Mouse (Mus musculus): Measurements from ENCODE around the gene Vwde. TPM values are rescaled to one million over a fixed set of nuclear protein-coding genes. Genes with fewer than 3 reads are reported as not detected.

The Vwde gene
- 0.10 TPM in 1 of 2 replicates, not detected in the other for polyA plus RNA-seq (2015; fragmentation: Nextera tagmentation; extraction: Ambion mirVana)

DNA sequence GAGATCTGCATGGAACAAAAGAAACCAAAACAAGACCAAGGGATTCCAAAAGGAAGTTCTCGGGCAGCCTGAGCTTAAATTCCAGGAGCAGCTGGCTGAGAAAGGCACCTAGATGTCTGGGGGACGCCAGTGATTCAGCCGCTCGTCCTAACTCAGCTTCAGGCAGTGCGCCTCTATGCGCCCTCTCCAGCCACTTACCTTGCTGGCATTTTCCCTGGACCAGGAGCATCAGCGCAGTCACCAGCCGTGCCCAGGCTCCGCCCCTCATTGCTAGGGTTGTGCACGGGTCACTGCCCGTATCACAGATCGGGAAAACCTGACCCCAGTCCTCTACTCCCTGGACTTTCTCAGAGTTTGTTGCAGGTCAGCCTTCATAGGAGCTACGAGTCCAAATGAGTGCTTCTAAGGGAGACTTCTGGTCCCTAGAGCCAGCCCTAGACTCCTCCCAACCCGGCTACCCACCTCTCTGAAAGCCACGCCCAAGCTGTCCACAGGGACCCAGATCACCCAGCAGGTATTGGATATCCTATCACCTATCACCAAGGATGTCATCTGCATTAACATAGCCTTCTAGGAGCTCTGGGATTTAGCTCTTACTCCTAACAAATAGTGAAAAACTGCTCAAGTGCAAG is at the start of gene Vwde:
Vwde (minus strand) TSS at position 370 of the 632 bp plus-strand sequence.
- Histone ChIP-seq H3K9me3 (no peaks in the 10 kb centered on the region), H3K27me3 (no peaks in the 10 kb centered on the region), H3K36me3 (no peaks in the 10 kb centered on the region), H3K27ac (no peak within 1 kb of the TSS), H3K4me2 (replicated peaks) (peak within 1 kb of the TSS; percentile 50), H3K4me3 (replicated peaks) (peak within 1 kb of the TSS; percentile 17; the same call in 1 of the 2 replicates), H3K9ac (replicated peaks) (no peak within 1 kb of the TSS; the same call in 1 of the 2 replicates), H3K4me1 (replicated peaks) (peaks cover 5% of the 10 kb centered on the region; the same call in 1 of the 2 replicates)
- WGBS, result 31% methylated on average over 15 of the region's 15 CpGs
- ATAC-seq, result peak; percentile 58; the same call in 1 of the 2 replicates

DNA sequence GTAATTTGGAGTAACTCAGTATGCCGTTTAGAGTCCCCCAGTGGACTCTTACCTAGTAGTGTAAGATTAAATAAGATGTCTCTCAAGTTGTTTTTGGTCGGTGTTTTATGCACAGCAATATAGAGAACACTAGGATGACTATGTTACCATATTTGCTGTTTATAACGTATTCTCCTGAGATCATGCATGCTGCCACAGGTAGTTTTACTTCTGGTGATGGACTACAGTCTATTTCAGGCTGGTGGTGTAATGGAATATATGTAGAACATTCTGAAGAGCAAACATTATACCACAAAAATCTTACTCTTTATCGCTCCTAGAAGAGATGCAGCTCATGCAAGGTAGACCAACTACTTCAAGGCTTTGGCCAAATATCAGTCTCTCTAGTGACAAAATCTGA is 30.6 kb upstream of the Vwde start:
- WGBS, result 94% methylated on average over 4 of the region's 4 CpGs
- Histone ChIP-seq H3K9me3 (no peaks in the 10 kb centered on the region), H3K4me3 (replicated peaks) (no peak overlapping the region), H3K9ac (replicated peaks) (no peak overlapping the region), H3K4me1 (replicated peaks) (no peaks in the 10 kb centered on the region), H3K27ac (no peak overlapping the region), H3K27me3 (no peaks in the 10 kb centered on the region), H3K4me2 (replicated peaks) (no peak overlapping the region), H3K36me3 (no peaks in the 10 kb centered on the region)
- no peak for ATAC-seq

DNA sequence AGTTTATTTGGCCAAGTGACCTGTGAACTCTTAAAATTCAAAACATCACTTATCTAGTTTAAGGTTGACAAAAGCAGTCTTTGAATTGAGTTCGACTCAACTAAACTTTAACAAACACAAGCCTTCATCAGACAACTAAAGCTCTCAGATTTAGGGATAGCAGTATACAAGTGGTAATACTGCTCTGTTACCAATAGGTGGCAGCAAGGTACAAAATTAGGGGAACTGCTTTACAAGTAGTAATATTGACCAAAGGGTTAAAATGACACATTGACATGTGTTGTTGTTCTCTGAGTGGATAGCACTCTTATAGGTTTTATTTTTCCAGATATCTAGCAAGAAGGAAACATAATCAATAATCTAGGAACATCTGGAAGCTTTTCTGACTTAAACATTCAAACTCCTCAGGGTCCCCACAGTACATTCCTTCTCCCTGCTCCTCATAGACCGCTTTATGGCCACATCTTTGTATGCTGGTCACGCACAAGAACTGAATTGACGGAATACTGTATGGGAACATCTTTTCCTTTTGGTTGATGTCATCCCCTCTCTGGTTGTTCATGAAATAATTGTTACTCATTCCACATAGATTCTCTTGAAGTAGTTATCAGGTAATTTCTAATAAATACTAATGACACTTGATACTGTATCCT is 23.7 kb upstream of the Vwde start:
- 0 out of 2 replicates have a peak, but pooled peaks have one; percentile 30 for ATAC-seq

DNA sequence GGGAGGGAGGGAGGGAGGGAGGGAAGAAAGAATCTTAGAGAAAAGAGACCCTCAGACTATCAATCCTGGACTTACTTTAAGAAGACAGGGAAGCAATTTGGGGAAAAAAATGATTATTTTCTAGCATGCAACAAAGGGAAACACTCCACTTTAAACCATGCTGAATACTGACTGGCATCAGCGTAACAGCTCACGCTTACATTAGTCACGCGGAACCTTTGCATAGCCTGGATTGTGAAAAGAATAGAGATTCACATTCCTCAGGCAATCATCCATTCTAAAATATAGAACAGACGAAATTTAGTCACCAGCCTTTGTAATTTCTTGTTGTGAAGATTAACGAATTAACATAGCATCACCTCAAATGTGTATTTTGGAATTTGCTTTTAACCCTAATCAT is 18.6 kb downstream of the Vwde start:
- Histone ChIP-seq H3K9me3 (no peaks in the 10 kb centered on the region), H3K4me2 (replicated peaks) (no peak overlapping the region), H3K4me3 (replicated peaks) (no peak overlapping the region), H3K27me3 (no peaks in the 10 kb centered on the region), H3K36me3 (no peaks in the 10 kb centered on the region), H3K4me1 (replicated peaks) (no peaks in the 10 kb centered on the region), H3K9ac (replicated peaks) (no peak overlapping the region), H3K27ac (no peak overlapping the region)
- ATAC-seq, result no peak
- 44% methylated on average over 6 of the region's 6 CpGs for WGBS

More for the DNA sequence above, 23.7 kb upstream of the Vwde start:
- no peak overlapping the region for H3K4me3 ChIP-seq (replicated peaks)
- no peak overlapping the region for H3K27ac ChIP-seq
- no peak overlapping the region for H3K9ac ChIP-seq (replicated peaks)
- WGBS, result 73% methylated on average over 4 of the region's 4 CpGs
- no peaks in the 10 kb centered on the region for H3K27me3 ChIP-seq
- H3K9me3 ChIP-seq, result no peaks in the 10 kb centered on the region
- H3K4me2 ChIP-seq (replicated peaks), result no peak overlapping the region
- no peaks in the 10 kb centered on the region for H3K36me3 ChIP-seq
- no peaks in the 10 kb centered on the region for H3K4me1 ChIP-seq (replicated peaks)

DNA sequence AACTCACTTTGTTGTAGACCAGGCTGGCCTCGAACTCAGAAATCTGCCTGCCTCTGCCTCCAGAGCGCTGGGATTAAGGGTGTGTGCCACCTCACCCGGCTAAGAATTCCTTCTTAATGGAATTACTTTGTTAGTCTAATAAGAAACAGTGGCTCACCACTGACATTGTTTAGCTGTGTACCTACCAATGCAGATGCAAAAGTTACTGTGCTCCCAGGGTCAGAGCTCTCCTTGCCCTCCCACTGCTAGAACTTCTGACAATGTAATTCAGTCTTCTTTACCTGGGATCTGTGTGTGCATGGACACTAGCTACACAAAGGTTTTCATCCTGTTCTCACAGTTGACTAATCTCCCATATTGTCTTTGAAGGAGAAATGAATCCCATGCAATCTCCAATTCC is 27.3 kb downstream of the Vwde start:
- H3K27me3 ChIP-seq, result no peaks in the 10 kb centered on the region
- no peak overlapping the region for H3K9ac ChIP-seq (replicated peaks)
- no peaks in the 10 kb centered on the region for H3K9me3 ChIP-seq
- WGBS, result 95% methylated on average over 3 of the region's 3 CpGs
- H3K4me1 ChIP-seq (replicated peaks), result no peaks in the 10 kb centered on the region
- no peak overlapping the region for H3K4me3 ChIP-seq (replicated peaks)
- H3K36me3 ChIP-seq, result no peaks in the 10 kb centered on the region
- no peak overlapping the region for H3K4me2 ChIP-seq (replicated peaks)
- H3K27ac ChIP-seq, result no peak overlapping the region
- ATAC-seq, result no peak

DNA sequence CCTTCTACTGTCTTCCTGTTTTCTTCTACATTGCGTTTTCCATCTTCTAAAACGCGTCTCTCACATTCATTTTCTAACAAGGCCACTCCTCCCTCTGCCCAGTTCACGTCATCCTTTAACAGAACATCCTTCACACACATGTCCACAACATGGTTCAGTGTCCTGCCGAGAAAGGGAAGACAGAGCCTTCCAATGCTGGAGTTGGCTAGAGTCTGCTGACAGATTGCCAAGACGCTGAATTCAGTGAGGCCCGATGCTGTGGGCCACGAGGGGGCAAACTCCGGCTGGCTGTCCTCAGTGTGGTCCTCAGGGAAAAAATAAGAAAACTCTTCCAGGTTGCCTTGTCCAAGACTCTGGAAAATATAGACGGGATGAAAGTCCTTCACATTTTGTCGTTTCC is 37.9 kb downstream of the Vwde start:
- Histone ChIP-seq H3K27me3 (no peaks in the 10 kb centered on the region), H3K4me3 (replicated peaks) (no peak overlapping the region), H3K4me2 (replicated peaks) (no peak overlapping the region), H3K9me3 (no peaks in the 10 kb centered on the region), H3K4me1 (replicated peaks) (no peaks in the 10 kb centered on the region), H3K27ac (no peak overlapping the region), H3K36me3 (no peaks in the 10 kb centered on the region), H3K9ac (replicated peaks) (no peak overlapping the region)
- 93% methylated on average over 11 of the region's 11 CpGs for WGBS
- ATAC-seq, result no peak

DNA sequence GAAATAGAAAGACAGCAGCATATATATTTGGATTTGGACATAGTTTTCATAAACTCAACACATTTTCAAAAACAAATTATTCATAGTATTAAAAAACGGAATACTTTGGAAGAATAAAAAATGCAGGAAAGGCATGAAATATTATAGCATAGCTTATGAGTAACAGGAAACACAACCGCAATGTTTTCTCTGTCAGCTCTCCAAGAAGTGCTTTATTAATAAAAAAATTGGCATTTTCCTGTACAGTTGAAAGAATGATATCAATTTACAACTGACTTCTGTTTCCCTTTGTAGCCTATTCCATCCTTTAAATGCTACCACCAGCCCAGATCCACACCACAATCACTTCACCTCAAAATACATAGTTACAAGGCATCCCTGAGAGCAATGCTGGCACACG is 44.7 kb downstream of the Vwde start:
- no peak overlapping the region for H3K27ac ChIP-seq
- H3K4me1 ChIP-seq (replicated peaks), result no peaks in the 10 kb centered on the region
- no peak overlapping the region for H3K4me3 ChIP-seq (replicated peaks)
- no peaks in the 10 kb centered on the region for H3K27me3 ChIP-seq
- H3K9ac ChIP-seq (replicated peaks), result no peak overlapping the region
- no peak for ATAC-seq
- WGBS, result 94% methylated on average over 3 of the region's 3 CpGs
- no peak overlapping the region for H3K4me2 ChIP-seq (replicated peaks)
- H3K9me3 ChIP-seq, result no peaks in the 10 kb centered on the region
- no peaks in the 10 kb centered on the region for H3K36me3 ChIP-seq

DNA sequence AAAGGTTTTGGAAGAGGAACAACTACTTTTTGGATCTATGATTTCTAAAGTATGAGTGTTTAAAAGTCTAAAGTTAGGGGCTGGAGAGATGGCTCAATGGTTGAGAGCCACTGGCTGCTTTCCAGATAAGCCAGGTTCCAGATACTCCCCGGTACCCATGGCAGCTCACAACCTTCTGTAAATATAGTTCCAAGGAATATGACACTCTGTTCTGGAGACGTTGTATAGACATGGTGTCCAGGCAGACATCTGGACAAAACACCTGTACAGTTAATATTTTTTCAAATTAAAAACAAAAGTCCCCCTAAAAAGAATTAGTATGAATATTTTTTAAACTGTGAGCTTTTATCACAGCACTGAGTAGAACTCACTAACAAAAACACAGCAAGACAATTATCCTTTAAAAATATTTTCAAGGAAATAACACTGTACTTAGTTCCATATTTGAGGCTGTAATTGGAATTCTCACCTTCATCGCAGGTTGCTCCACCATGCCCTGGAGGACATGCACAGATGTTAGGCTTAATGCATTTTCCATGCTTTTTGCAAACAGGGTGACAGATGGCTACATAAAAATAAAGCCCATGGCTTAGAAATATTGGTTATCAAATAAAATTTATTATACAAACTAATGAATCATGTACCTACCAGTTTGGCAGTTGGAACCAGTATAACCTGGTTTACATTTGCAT is 55.2 kb downstream of the Vwde start:
- Histone ChIP-seq H3K9me3 (no peaks in the 10 kb centered on the region), H3K4me1 (replicated peaks) (no peaks in the 10 kb centered on the region), H3K9ac (replicated peaks) (no peak overlapping the region), H3K4me2 (replicated peaks) (no peak overlapping the region), H3K27me3 (no peaks in the 10 kb centered on the region), H3K27ac (no peak overlapping the region), H3K4me3 (replicated peaks) (no peak overlapping the region), H3K36me3 (no peaks in the 10 kb centered on the region)
- 81% methylated on average over 3 of the region's 3 CpGs for WGBS
- ATAC-seq, result no peak

DNA sequence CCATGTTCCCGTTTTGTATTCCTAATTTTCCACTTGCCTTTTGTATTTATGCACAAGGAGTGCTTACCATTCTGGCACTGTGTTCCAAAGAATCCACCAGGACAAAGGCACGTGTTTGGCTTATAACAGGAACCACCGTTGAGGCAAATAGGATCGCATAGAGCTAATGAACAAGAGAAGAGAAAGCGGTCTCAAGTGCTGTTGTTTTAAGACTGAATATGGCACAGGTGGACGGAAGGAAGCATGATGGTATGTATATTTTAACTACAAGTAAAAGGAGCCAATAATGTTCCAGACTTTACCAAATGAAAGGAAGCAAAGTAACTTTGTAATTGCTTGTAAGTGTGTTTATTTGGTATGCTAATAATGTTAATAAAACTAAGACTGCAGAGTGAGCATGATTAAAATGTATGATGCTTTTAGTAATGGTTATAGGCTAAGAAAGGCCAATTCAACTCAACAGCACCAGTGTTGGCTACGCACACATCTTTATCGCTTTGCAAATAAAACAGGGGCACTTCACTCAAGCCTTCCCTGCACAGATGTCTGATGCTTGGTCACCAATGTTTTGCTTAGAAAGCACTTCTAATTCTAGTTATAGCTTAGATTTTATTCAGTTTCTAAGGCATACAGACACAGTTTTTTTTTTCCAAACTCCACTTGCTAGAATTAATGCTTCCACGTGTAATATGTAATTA is 58.4 kb downstream of the Vwde start:
- Histone ChIP-seq H3K27ac (no peak overlapping the region), H3K4me2 (replicated peaks) (no peak overlapping the region), H3K9ac (replicated peaks) (no peak overlapping the region), H3K4me3 (replicated peaks) (no peak overlapping the region), H3K4me1 (replicated peaks) (no peaks in the 10 kb centered on the region), H3K9me3 (no peaks in the 10 kb centered on the region), H3K36me3 (no peaks in the 10 kb centered on the region), H3K27me3 (no peaks in the 10 kb centered on the region)
- WGBS, result 61% methylated on average over 9 of the region's 9 CpGs
- ATAC-seq, result no peak

DNA sequence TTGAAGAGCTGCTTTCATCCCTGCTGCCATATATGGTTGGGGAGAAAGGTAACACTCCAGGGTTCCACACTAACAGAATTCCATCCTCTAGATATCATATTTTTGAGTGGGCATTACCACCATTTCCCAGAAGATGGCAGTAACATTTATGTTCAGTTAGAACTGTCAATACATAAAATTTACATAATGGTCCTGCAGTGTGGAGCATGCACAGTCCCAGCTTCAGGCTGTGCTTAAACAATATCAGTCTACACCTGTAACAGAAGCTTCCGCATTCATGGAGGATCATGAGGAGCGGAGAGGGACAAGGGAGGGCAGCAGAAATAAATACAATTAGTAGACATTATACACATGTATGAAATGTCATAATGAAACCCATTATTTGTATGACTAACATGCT is 65.3 kb downstream of the Vwde start:
- peak; percentile 83 for ATAC-seq

DNA sequence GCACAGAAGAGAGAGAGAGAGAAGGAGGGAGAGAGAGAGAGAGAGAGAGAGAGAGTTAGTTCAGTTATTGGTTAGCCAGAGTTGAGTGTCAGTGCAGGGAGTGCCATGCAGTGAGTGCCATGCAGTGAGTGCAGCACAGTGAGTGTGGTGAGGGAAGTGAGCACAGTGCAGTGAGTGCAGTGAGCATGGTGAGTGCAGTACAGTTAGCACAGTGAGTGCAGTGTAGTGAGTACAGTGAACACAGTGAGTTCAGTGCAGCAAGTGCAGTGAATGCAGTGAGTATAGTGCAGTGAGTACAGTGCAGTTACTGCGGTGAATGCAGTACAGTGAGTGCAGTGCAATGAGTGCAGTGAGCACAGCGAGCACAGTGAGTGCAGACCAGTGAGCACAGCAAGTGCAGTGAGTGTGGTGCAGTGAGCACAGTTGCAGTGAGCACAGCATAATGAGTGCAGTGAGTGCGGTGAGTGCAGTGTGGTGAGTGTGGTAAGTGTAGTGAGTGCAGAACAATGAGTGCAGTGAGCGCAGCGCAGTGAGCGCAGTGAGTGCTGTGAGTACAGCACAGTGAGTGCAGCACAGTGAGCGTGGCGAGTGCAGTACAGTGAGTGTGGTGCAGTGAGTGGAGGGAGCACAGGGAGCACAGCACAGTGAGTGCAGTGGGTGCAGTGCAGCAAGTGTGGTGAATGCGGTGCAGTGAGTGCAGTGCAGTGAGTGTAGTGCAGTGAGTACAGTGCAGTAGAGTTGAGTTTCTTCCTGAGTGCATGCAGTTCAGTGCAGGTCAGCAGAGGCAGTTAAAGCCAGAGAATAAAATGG is 70.7 kb downstream of the Vwde start:
- no peaks in the 10 kb centered on the region for H3K4me1 ChIP-seq (replicated peaks)

More for the DNA sequence above, 65.3 kb downstream of the Vwde start:
- peaks cover under 1% of the 10 kb centered on the region for H3K9me3 ChIP-seq
- no peak overlapping the region for H3K9ac ChIP-seq (replicated peaks)
- no peak overlapping the region for H3K27ac ChIP-seq
- H3K4me2 ChIP-seq (replicated peaks), result no peak overlapping the region
- H3K27me3 ChIP-seq, result no peaks in the 10 kb centered on the region
- WGBS, result 94% methylated on average over 2 of the region's 2 CpGs
- no peak overlapping the region for H3K4me3 ChIP-seq (replicated peaks)
- no peaks in the 10 kb centered on the region for H3K36me3 ChIP-seq
- no peaks in the 10 kb centered on the region for H3K4me1 ChIP-seq (replicated peaks)

More for the DNA sequence above, 70.7 kb downstream of the Vwde start:
- H3K9ac ChIP-seq (replicated peaks), result no peak overlapping the region
- H3K27ac ChIP-seq, result no peak overlapping the region
- H3K4me2 ChIP-seq (replicated peaks), result no peak overlapping the region
- peaks cover 7% of the 10 kb centered on the region for H3K9me3 ChIP-seq
- 94% methylated on average over 9 of the region's 9 CpGs for WGBS
- ATAC-seq, result peak; percentile 63
- no peak overlapping the region for H3K4me3 ChIP-seq (replicated peaks)
- no peaks in the 10 kb centered on the region for H3K27me3 ChIP-seq
- no peaks in the 10 kb centered on the region for H3K36me3 ChIP-seq
